Mouse (Mus musculus) hindbrain, embryonic 10.5 days (tissue): ENCODE measurements at regions not wholly inside any gene's neighbourhood (a gene's known extent, or its start where the extent isn't known, plus 50 kb on each side); places are given as distances from the start of the nearest gene placed in this dataset.

ENCODE experiments used
- DNase-seq: peaks from one replicate; pipeline ENCODE4 v3.0.0-alpha.2; 2017; ENCODE audit warnings: low spot score
- H3K27ac ChIP-seq: fragments of 300-500 bp; sonication (generic); 2 replicates; pipeline ENCODE4 v1.5.1; 2016; ENCODE audit warnings: mild to moderate bottlenecking, moderate library complexity
- H3K27me3 ChIP-seq: fragments of 300-500 bp; sonication (generic); 2 replicates; pipeline ENCODE4 v1.6.1; 2016; ENCODE audit warnings: mild to moderate bottlenecking; ENCODE audit not compliant: poor library complexity, insufficient read depth, severe bottlenecking
- H3K36me3 ChIP-seq: fragments of 300-500 bp; sonication (generic); 2 replicates; pipeline ENCODE4 v1.6.1; 2016; ENCODE audit warnings: mild to moderate bottlenecking, moderate library complexity
- H3K4me1 ChIP-seq: fragments of 300-500 bp; sonication (generic); replicated peaks from 2 replicates; pipeline ENCODE4 v1.6.1; 2016; ENCODE audit warnings: mild to moderate bottlenecking
- H3K4me3 ChIP-seq: fragments of 300-500 bp; sonication (generic); 2 replicates; pipeline ENCODE4 v1.5.1; 2016; ENCODE audit warnings: mild to moderate bottlenecking, moderate library complexity
- H3K9me3 ChIP-seq: fragments of 300-500 bp; sonication (generic); 2 replicates; pipeline ENCODE4 v1.6.1; 2016; ENCODE audit warnings: mild to moderate bottlenecking, moderate library complexity
- WGBS: fragments of 180-500 bp; shearing (Covaris S2); methylation state at CpG from one replicate; pipeline ENCODE4 v1.1.7; 2016; 5-methylcytosine and 5-hydroxymethylcytosine counted together

DNA sequence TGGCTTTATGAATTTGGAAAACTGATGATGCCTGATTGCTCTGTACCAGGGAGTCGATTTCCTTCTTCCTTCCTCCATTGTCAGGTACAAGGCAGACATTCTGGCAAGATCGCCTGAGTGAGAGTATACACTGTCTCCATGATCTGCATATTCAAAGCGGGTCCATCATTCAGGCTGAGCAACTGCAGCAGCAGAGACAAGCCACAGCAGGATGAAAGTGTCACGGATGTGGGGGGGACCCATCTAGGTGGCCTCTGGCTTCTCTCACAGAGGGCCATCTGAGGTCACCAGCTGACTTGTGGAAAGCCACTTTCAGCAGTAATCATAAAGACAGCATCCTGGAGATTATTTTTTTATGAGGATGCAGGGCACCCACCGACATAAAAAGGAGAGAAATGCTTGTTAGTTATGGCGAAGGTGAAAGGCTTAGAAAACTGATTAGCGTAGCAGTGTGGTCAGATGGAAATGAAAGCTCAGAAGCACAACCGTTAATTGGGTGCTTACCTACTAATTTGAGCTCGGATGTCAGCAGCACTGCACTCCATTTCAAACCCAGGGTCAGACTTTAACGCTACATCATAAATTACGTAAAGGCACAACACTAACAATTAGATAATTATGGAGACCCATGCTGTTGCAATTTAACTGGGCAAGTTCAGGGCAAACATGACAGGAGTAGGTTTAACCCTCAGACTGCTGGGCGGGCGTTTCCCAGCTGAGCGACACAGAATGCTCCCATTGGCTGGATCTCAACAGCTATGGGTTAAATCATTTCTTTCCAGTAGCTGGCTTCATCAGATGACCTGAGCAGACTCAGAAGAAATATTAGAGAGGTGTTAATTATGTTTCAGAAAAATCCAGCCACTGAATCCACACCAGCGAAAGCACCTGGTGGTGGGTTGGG lies 189.3 kb downstream of the Arrdc4 start:
- 77% methylated on average over 15 of the region's 15 CpGs for WGBS
- Histone ChIP-seq H3K4me3 (no peak overlapping the region), H3K9me3 (no peaks in the 10 kb centered on the region)

DNA sequence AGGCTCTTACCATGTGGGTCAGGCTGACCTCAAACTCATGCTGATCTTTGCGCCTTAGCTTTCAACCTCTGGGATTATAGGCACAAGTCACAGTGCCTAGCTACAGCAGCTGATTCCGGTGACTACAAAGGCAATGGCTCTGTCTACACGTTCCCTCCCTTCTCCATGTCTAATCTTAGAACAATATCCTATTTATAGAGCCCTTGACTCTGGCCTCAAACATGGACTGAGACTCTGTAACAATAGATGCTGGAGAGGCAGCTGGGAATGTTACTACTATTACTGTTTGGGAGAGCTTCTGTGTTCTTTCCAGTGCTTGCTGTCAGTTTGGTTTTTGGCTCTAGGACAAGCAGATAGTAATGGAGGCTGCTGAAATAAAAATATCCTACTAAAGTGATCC lies 198.7 kb downstream of the Arrdc4 start:
- WGBS, result 44% methylated on average over 3 of the region's 3 CpGs
- DNase-seq, result no peak
- H3K9me3 ChIP-seq, result no peaks in the 10 kb centered on the region
- peaks cover 6% of the 10 kb centered on the region; the same call in 1 of the 2 replicates for H3K4me1 ChIP-seq
- no peaks in the 10 kb centered on the region for H3K27me3 ChIP-seq
- no peak overlapping the region for H3K4me3 ChIP-seq
- no peak overlapping the region for H3K27ac ChIP-seq
- H3K36me3 ChIP-seq, result no peaks in the 10 kb centered on the region

More for the DNA sequence above, 189.3 kb downstream of the Arrdc4 start:
- DNase-seq, result no peak
- H3K4me1 ChIP-seq, result peaks cover 6% of the 10 kb centered on the region; the same call in 1 of the 2 replicates
- no peak overlapping the region for H3K27ac ChIP-seq
- no peaks in the 10 kb centered on the region for H3K36me3 ChIP-seq
- H3K27me3 ChIP-seq, result no peaks in the 10 kb centered on the region

- Histone ChIP-seq H3K9me3 (no peaks in the 10 kb centered on the region), H3K27ac (no peak overlapping the region), H3K4me1 (peaks cover 6% of the 10 kb centered on the region; the same call in 1 of the 2 replicates), H3K36me3 (no peaks in the 10 kb centered on the region), H3K4me3 (no peak overlapping the region), H3K27me3 (no peaks in the 10 kb centered on the region)
- no peak for DNase-seq
Measured at GRCm38 (mm10) chr7:68548176-68548575, 200.9 kb downstream of the Arrdc4 start.

DNA sequence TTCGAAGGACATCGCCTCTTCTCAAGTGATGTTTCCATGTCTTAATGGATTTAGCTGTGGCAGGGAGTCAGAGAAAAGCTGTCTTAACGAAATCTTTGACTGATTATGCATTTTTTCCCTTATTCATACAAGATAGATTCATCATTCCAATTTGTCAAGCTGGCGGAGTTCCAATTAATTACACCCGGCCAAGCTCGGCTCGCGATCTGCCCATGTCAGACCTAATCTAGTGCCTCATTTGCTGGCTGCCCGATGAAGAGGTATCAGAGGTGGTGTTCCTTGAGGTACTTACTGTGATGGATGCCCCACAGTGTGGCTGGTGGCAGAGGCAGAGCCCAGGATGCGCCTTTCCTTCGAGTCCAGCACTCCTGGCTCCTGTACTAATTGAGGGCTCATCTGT lies 204.9 kb downstream of the Arrdc4 start:
- WGBS, result 89% methylated on average over 11 of the region's 11 CpGs

DNA sequence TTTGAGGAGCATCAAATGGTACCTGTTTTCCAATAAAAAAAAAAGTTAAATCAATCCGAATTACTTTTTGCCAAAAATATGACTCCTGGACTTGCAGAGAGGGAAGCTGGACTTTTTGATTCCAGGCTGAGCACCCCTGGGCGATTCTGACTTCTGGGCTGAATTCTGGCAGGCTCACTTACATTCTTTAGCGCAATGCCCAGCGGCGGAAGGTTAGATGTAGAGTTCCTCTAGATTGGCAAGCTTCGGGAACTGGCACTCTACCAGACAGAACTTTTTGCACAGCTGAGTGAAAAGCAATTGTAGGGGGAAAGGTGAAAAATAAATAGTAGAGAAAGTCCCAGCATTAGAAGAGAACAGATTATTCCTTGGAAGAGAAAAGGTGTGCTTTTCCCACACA lies 235.5 kb downstream of the Fam169b start:
- H3K4me3 ChIP-seq, result no peak overlapping the region
- H3K4me1 ChIP-seq, result no peaks in the 10 kb centered on the region
- WGBS, result 92% methylated on average over 6 of the region's 6 CpGs
- H3K9me3 ChIP-seq, result peaks cover 7% of the 10 kb centered on the region; the same call in 1 of the 2 replicates
- no peak for DNase-seq
- H3K27ac ChIP-seq, result no peak overlapping the region
- H3K27me3 ChIP-seq, result no peaks in the 10 kb centered on the region
- H3K36me3 ChIP-seq, result no peaks in the 10 kb centered on the region

More for the DNA sequence above, 204.9 kb downstream of the Arrdc4 start:
- H3K27ac ChIP-seq, result no peak overlapping the region
- DNase-seq, result no peak
- no peaks in the 10 kb centered on the region for H3K4me1 ChIP-seq
- no peaks in the 10 kb centered on the region for H3K36me3 ChIP-seq
- no peaks in the 10 kb centered on the region for H3K9me3 ChIP-seq
- H3K4me3 ChIP-seq, result no peak overlapping the region
- no peaks in the 10 kb centered on the region for H3K27me3 ChIP-seq

GRCm38 (mm10) chr7:68491143-68491810 lies 217.6 kb downstream of the Fam169b start:
- no peak for DNase-seq
- Histone ChIP-seq H3K4me3 (no peak overlapping the region), H3K27ac (no peak overlapping the region), H3K27me3 (no peaks in the 10 kb centered on the region), H3K9me3 (no peaks in the 10 kb centered on the region), H3K36me3 (no peaks in the 10 kb centered on the region), H3K4me1 (no peaks in the 10 kb centered on the region)
- WGBS, result 73% methylated on average over 6 of the region's 6 CpGs

DNA sequence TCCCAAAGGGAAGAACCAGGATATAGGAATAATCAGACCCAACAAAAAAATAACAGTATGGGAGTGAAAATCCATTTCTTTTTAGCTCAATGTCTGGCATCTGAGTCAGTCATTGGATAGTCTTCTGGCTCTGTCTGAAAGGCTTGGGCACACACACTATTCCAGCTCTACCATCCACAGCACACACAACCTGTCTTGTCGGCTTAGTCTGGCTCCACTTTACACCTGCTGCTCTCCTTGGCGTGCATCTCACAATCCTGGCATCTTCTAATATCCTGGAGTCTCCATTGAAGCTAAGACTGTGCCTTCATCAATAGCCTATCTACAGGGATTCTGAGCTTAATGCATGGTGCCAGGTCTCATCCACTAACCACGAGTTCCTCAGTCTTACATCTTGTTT lies 213.0 kb downstream of the Fam169b start:
- Histone ChIP-seq H3K27me3 (0 out of 2 replicates have a peak, but pooled peaks cover 7% of the 10 kb centered on the region), H3K4me1 (no peaks in the 10 kb centered on the region), H3K27ac (no peak overlapping the region), H3K4me3 (no peak overlapping the region), H3K9me3 (no peaks in the 10 kb centered on the region), H3K36me3 (no peaks in the 10 kb centered on the region)
- 89% methylated on average over 3 of the region's 3 CpGs for WGBS
- no peak for DNase-seq

DNA sequence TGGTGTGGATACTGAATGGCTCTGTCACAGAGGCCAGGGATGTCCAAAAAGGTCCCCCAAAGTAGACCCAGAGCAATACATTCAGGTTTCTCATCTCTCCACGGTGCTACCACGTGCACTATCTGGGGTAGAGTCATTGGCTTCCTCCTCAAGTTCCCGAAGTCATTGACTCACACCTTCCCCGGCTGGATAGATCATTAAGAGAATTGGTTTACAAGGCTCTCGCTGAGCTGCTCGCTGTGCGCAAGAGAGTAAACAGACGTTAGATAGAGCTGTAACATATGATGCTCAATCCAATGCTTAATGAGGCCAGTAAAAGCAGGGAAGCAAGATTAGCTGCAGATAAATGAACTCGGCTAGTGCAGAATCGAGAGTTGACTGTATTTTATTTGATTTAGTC lies 208.9 kb downstream of the Fam169b start:
- Histone ChIP-seq H3K27me3 (peaks cover 39% of the 10 kb centered on the region), H3K9me3 (no peaks in the 10 kb centered on the region), H3K4me3 (no peak overlapping the region), H3K36me3 (no peaks in the 10 kb centered on the region), H3K27ac (no peak overlapping the region), H3K4me1 (peaks cover 10% of the 10 kb centered on the region; the same call in 1 of the 2 replicates)
- WGBS, result 79% methylated on average over 10 of the region's 10 CpGs
- DNase-seq, result no peak

DNA sequence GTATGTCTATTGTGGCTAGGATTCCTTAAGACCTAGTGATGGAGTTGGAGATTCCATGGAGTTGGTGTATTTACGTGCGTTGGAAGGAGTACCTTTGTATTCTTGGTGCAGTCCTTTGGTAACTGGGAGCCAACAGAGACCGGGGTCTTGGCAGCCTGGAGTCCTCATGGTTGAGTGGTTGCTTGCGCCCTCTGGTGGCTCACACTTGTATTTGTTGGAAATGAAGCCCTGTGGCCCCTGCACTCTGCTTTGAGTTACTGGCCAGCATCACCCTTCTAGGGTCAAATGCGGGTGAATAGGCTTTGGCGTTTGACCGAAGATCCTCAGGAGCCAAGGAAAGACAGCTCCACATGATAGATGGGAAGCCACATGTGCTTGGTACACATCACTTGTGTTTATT lies 207.1 kb downstream of the Fam169b start:
- H3K36me3 ChIP-seq, result no peaks in the 10 kb centered on the region
- H3K9me3 ChIP-seq, result no peaks in the 10 kb centered on the region
- H3K27ac ChIP-seq, result no peak overlapping the region
- DNase-seq, result peak; percentile 76
- WGBS, result 23% methylated on average over 7 of the region's 7 CpGs
- H3K4me3 ChIP-seq, result no peak overlapping the region
- peaks cover 10% of the 10 kb centered on the region; the same call in 1 of the 2 replicates for H3K4me1 ChIP-seq
- peaks cover 39% of the 10 kb centered on the region for H3K27me3 ChIP-seq

- Histone ChIP-seq H3K4me1 (peaks cover 10% of the 10 kb centered on the region; the same call in 1 of the 2 replicates), H3K4me3 (no peak overlapping the region), H3K27ac (no peak overlapping the region), H3K36me3 (no peaks in the 10 kb centered on the region), H3K27me3 (peaks cover 39% of the 10 kb centered on the region), H3K9me3 (no peaks in the 10 kb centered on the region)
- DNase-seq, result no peak
- WGBS, result 69% methylated on average over 3 of the region's 3 CpGs
Measured at GRCm38 (mm10) chr7:68480336-68480735, 206.7 kb downstream of the Fam169b start.

GRCm38 (mm10) chr7:68478044-68478443 lies 204.4 kb downstream of the Fam169b start:
- Histone ChIP-seq H3K36me3 (no peaks in the 10 kb centered on the region), H3K27ac (no peak overlapping the region), H3K4me3 (no peak overlapping the region), H3K9me3 (no peaks in the 10 kb centered on the region), H3K4me1 (peaks cover 10% of the 10 kb centered on the region; the same call in 1 of the 2 replicates), H3K27me3 (peaks cover 39% of the 10 kb centered on the region)
- 67% methylated on average over 3 of the region's 3 CpGs for WGBS
- no peak for DNase-seq

- Histone ChIP-seq H3K4me1 (peaks cover 21% of the 10 kb centered on the region), H3K27ac (no peak overlapping the region), H3K27me3 (peaks cover 5% of the 10 kb centered on the region; the same call in 1 of the 2 replicates), H3K36me3 (no peaks in the 10 kb centered on the region), H3K9me3 (no peaks in the 10 kb centered on the region), H3K4me3 (no peak overlapping the region)
- DNase-seq, result peak; percentile 22
- WGBS, result 27% methylated on average over 5 of the region's 5 CpGs
Measured at GRCm38 (mm10) chr7:68472800-68473199, 199.2 kb downstream of the Fam169b start.

DNA sequence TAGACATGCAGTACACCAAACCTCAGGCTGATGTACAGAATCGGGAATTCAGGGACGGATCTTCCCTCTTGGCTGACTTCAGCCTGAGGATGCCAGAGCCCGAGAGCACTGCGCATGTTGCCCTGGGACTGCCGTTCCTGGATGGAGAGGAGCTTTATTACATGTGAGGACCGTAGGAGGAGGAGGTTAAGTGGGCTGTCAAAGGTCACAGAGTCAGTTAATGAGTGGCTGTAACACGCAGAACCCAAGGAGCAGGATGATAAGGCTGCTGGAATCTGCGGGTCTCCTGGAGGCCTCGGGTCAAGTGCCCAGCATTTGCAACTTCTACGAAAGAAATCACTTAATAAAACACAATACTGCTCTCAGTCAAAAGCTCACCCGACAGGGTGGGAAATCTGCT lies 197.3 kb downstream of the Fam169b start:
- Histone ChIP-seq H3K27me3 (0 out of 2 replicates have a peak, but pooled peaks cover 5% of the 10 kb centered on the region), H3K36me3 (no peaks in the 10 kb centered on the region), H3K9me3 (no peaks in the 10 kb centered on the region), H3K27ac (no peak overlapping the region), H3K4me1 (peaks cover 21% of the 10 kb centered on the region), H3K4me3 (no peak overlapping the region)
- 43% methylated on average over 11 of the region's 11 CpGs for WGBS
- DNase-seq, result no peak
